Mouse (Mus musculus): ENCODE measurements around the gene Fcer1g. TPM values are rescaled to one million over a fixed set of nuclear protein-coding genes. Genes with fewer than 3 reads are reported as not detected.

Fcer1g gene
- total and polyA plus RNA-seq, 3 experiments, result 12.4 to 50.8 (median 15.3) TPM

DNA sequence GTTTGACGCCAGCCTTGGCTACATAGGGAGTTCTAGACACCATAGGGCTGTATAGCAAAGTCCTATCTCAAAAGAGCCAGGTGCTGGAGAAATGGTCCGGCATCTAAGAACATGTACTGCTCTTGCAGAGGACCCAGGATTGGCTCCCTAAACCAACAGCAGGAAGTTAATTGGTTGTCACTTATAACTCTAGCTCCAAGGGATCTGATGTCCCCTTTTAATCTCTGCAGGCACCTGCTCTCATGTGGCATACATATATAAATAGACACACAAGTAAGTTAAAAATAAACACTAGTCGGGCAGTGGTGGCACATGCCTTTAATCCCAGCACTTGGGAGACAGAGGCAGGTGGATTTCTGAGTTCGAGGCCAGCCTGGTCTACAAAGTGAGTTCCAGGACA is 1.6 kb upstream of the Fcer1g start:
- no peaks in the 10 kb centered on the region for H3K27me3 ChIP-seq (ENCODE audit: control insufficient read depth, insufficient read depth, low read length)
- H3K36me3 ChIP-seq (ENCODE audit: control insufficient read depth, insufficient read depth, low read length), result peaks cover 21% of the 10 kb centered on the region
- no peak for TF ChIP-seq EP300 (IDR thresholded peaks at IDR 0.05; ENCODE audit: insufficient read depth, low read depth, low read length)
- no peak for DNase-seq
- peak overlapping the region; percentile 61 for H3K27ac ChIP-seq
- intact Hi-C loops (cut with DNase I), result no loop called here
- no peak overlapping the region for H3K4me3 ChIP-seq
- 56% methylated on average over 4 of the region's 4 CpGs for WGBS
- H3K4me1 ChIP-seq (ENCODE audit: control insufficient read depth, insufficient read depth, low read length), result peaks cover 2% of the 10 kb centered on the region
- no peaks in the 10 kb centered on the region for H3K79me2 ChIP-seq (replicated peaks; ENCODE audit: control insufficient read depth, insufficient read depth, low read length)
- no peak overlapping the region for H3K9ac ChIP-seq (ENCODE audit: low read depth, low read length)

DNA sequence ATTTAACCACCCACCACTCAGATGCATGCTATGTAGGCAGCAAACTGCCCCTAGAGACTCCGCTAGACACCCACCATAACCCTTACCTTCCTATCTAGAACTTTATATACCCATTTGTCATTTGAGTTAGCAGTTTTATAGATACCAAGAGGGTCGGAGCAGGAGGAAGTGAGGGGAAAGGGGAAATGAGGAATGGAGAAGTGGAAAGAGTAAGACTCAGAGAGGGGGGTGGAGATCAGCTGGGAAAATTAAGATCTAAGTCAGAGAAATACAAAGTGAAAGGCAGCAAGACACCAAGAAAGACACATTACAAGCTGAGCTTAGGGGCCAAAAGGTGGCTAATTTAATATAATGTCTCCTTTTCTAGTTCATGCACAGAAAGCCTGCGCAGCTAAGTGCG is 373 bp upstream of the Fcer1g start:
- Histone ChIP-seq H3K9ac (ENCODE audit: low read depth, low read length) (no peak overlapping the region), H3K4me1 (ENCODE audit: control insufficient read depth, insufficient read depth, low read length) (no peaks in the 10 kb centered on the region; the same call in none of the 2 replicates), H3K4me3 (no peak overlapping the region), H3K79me2 (replicated peaks; ENCODE audit: control insufficient read depth, insufficient read depth, low read length) (no peaks in the 10 kb centered on the region), H3K27me3 (ENCODE audit: control insufficient read depth, insufficient read depth, low read length) (no peaks in the 10 kb centered on the region), H3K36me3 (ENCODE audit: control insufficient read depth, insufficient read depth, low read length) (peaks cover 12% of the 10 kb centered on the region), H3K27ac (no peak overlapping the region)
- no peak for TF ChIP-seq CTCF (IDR thresholded peaks at IDR 0.05)
- TF ChIP-seq EP300 (IDR thresholded peaks at IDR 0.05; ENCODE audit: insufficient read depth, low read depth, low read length), result no peak
- TF ChIP-seq POLR2A (IDR thresholded peaks at IDR 0.05; ENCODE audit: insufficient read depth, low read depth, low read length), result no peak
- 88% methylated on average over 4 of the region's 4 CpGs for WGBS
- no peak for DNase-seq
- intact Hi-C loops (cut with DNase I), result no loop called here

DNA sequence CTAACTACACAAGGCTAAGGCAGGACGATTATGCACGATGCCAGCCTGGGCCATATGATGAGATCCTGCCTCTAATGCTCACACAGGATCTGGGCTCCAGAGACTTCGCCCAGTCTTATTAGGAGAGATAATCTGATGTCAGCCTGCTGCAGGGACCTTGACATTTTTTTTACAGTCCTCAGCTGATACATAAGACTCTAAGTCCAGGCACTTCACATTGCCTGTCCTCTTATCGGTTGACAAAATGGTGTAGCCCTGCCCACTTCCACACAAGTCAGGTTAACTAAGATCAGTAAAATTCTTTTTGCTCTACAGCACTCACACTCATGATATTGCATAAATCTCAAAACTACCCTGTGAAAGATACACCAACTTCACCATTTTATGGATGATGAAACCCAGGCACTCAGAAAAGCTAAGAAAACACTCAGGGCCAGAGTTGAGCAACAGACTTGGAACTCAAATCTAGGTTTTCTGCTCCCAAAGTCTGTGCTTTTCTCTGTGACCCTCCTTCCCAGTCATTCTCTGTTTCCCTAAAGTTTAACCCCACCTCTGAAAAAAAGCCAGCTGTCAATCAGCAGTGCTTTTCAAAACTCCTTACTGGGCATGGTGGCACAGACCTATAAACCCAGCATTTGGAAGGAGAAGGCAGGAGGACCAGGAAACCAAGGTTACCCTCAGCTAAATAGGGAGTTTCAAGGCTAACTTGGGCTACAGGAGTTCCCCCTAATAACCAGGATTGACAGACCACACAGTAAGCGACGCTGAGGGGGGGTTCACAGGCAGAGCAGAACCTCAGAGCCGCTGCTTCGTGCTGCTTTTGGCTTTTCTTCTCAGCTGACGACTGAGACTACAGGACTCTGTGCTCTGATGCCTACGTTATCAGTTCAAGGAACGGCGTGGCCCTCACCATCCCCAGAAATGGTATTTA is 1.1 kb downstream of the Fcer1g start:
- 63% methylated on average over 12 of the region's 12 CpGs for WGBS
- Histone ChIP-seq H3K4me3 (no peak overlapping the region), H3K27ac (peak overlapping the region; percentile 28)

DNA sequence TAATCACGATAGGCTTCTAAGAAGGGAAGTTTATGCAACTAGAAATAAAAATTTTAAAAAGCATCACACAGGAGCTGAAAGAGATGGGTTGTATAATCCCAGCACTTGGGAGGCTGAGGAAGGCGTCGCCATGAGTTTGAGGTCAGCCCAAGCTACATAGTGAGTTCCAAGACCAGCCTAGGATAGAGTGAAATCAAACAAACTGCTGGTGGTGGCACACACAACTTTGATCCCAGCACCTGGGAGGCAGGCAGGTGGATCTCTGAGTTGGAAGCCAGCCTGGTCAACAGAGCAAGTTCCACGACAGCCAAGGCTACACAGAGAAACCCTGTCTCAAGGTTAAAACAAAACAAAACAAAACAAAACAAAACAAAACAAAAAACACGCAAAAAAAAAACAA is 1.8 kb downstream of the Fcer1g start:
- DNase-seq, result no peak
- Histone ChIP-seq H3K79me2 (replicated peaks; ENCODE audit: control insufficient read depth, insufficient read depth, low read length) (no peaks in the 10 kb centered on the region), H3K4me1 (ENCODE audit: control insufficient read depth, insufficient read depth, low read length) (no peaks in the 10 kb centered on the region; the same call in none of the 2 replicates), H3K27me3 (ENCODE audit: control insufficient read depth, insufficient read depth, low read length) (no peaks in the 10 kb centered on the region), H3K4me3 (no peak overlapping the region), H3K9ac (ENCODE audit: low read depth, low read length) (no peak overlapping the region), H3K27ac (peak overlapping the region; percentile 7; the same call in 1 of the 2 replicates), H3K36me3 (ENCODE audit: control insufficient read depth, insufficient read depth, low read length) (peaks cover 12% of the 10 kb centered on the region)
- TF ChIP-seq POLR2A (IDR thresholded peaks at IDR 0.05; ENCODE audit: insufficient read depth, low read depth, low read length), result no peak
- TF ChIP-seq EP300 (IDR thresholded peaks at IDR 0.05; ENCODE audit: insufficient read depth, low read depth, low read length), result no peak
- TF ChIP-seq CTCF (IDR thresholded peaks at IDR 0.05), result no peak
- intact Hi-C loops (cut with DNase I), result no loop called here
- 71% methylated on average over 5 of the region's 5 CpGs for WGBS

More for the DNA sequence above, 1.1 kb downstream of the Fcer1g start:
- TF ChIP-seq POLR2A (IDR thresholded peaks at IDR 0.05; ENCODE audit: insufficient read depth, low read depth, low read length), result no peak
- TF ChIP-seq EP300 (IDR thresholded peaks at IDR 0.05; ENCODE audit: insufficient read depth, low read depth, low read length), result no peak
- TF ChIP-seq CTCF (IDR thresholded peaks at IDR 0.05), result no peak
- no peaks in the 10 kb centered on the region for H3K79me2 ChIP-seq (replicated peaks; ENCODE audit: control insufficient read depth, insufficient read depth, low read length)
- peaks cover 12% of the 10 kb centered on the region for H3K36me3 ChIP-seq (ENCODE audit: control insufficient read depth, insufficient read depth, low read length)
- DNase-seq, result no peak
- H3K4me1 ChIP-seq (ENCODE audit: control insufficient read depth, insufficient read depth, low read length), result no peaks in the 10 kb centered on the region; the same call in none of the 2 replicates
- no peaks in the 10 kb centered on the region for H3K27me3 ChIP-seq (ENCODE audit: control insufficient read depth, insufficient read depth, low read length)
- no peak overlapping the region for H3K9ac ChIP-seq (ENCODE audit: low read depth, low read length)
- intact Hi-C loops (cut with DNase I), result no loop called here

DNA sequence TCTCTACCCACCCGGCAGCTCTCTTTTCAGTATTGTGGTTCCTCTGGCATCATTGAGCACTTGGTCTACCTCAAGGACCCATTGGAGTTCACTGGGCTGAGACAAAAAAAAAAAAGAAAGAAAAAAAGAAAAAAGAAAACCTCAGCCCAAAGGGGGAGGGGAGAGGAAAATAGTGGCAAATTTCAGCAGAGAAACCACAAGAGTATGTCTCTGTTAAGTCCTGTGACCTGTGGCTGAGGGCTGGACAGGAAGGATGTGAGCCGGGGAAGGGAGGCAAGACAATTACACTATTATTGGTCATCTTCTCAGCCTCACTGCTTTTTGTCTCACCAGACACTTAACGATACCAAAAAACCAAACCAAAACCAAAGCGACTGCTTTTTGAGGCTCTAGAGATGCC is 2.3 kb downstream of the Fcer1g start:
- no peak for DNase-seq
- Histone ChIP-seq H3K4me3 (no peak overlapping the region), H3K4me1 (ENCODE audit: control insufficient read depth, insufficient read depth, low read length) (no peaks in the 10 kb centered on the region; the same call in none of the 2 replicates), H3K79me2 (replicated peaks; ENCODE audit: control insufficient read depth, insufficient read depth, low read length) (no peaks in the 10 kb centered on the region), H3K36me3 (ENCODE audit: control insufficient read depth, insufficient read depth, low read length) (peaks cover 12% of the 10 kb centered on the region), H3K27me3 (ENCODE audit: control insufficient read depth, insufficient read depth, low read length) (no peaks in the 10 kb centered on the region), H3K9ac (ENCODE audit: low read depth, low read length) (no peak overlapping the region), H3K27ac (peak overlapping the region; percentile 7; the same call in 1 of the 2 replicates)
- no peak for TF ChIP-seq POLR2A (IDR thresholded peaks at IDR 0.05; ENCODE audit: insufficient read depth, low read depth, low read length)
- no peak for TF ChIP-seq EP300 (IDR thresholded peaks at IDR 0.05; ENCODE audit: insufficient read depth, low read depth, low read length)
- TF ChIP-seq CTCF (IDR thresholded peaks at IDR 0.05), result no peak
- 43% methylated on average over 4 of the region's 4 CpGs for WGBS
- intact Hi-C loops (cut with DNase I), result no loop called here

DNA sequence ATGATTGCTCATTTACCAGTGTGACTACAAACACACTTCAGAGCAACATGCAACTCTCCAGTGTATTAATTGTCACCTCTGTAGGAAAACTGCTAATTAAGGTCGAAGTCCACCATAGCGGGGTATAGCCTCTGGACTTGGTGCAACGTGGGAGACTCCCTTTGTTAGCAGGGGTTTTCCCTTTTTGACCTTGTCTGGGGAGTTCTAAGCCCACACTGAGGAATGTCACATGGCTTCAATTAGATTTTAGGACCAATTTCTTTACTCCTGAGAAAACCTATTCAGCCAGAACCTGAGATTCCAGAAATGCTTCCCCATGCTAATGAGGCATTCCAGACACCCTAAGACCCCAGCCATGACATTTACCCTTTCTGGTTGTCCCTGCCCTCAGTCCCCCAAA is 4.0 kb downstream of the Fcer1g start:
- peaks cover 2% of the 10 kb centered on the region; the same call in 1 of the 2 replicates for H3K36me3 ChIP-seq (ENCODE audit: control insufficient read depth, insufficient read depth, low read length)
- no peaks in the 10 kb centered on the region for H3K27me3 ChIP-seq (ENCODE audit: control insufficient read depth, insufficient read depth, low read length)
- TF ChIP-seq CTCF (IDR thresholded peaks at IDR 0.05), result no peak
- TF ChIP-seq POLR2A (IDR thresholded peaks at IDR 0.05; ENCODE audit: insufficient read depth, low read depth, low read length), result no peak
- no peak for TF ChIP-seq EP300 (IDR thresholded peaks at IDR 0.05; ENCODE audit: insufficient read depth, low read depth, low read length)
- no peaks in the 10 kb centered on the region for H3K79me2 ChIP-seq (replicated peaks; ENCODE audit: control insufficient read depth, insufficient read depth, low read length)
- WGBS, result 88% methylated on average over 3 of the region's 3 CpGs
- intact Hi-C loops (cut with DNase I), result no loop called here
- H3K4me3 ChIP-seq, result no peak overlapping the region
- H3K4me1 ChIP-seq (ENCODE audit: control insufficient read depth, insufficient read depth, low read length), result no peaks in the 10 kb centered on the region; the same call in none of the 2 replicates
- no peak overlapping the region for H3K27ac ChIP-seq
- DNase-seq, result no peak
- no peak overlapping the region for H3K9ac ChIP-seq (ENCODE audit: low read depth, low read length)

All from heart, adult 2 months (tissue).